Mouse (Mus musculus) CH12.LX (cell line): ENCODE measurements around the gene Phb2. TPM values are rescaled to one million over a fixed set of nuclear protein-coding genes. Genes with fewer than 3 reads are reported as not detected.

Experiments used
- DNase-seq: peaks from one replicate; pipeline ENCODE4 v3.0.0-alpha.2; 2013; ENCODE audit errors: extremely low read depth
- H3K27ac ChIP-seq: 2 replicates; pipeline ENCODE4 v1.5.1; 2012; ENCODE audit warnings: low read depth, mild to moderate bottlenecking, control low read depth, moderate library complexity; ENCODE audit not compliant: insufficient read depth
- H3K27me3 ChIP-seq: replicated peaks from 2 replicates; pipeline ENCODE3; 2012; ENCODE audit warnings: inconsistent platforms
- H3K36me3 ChIP-seq, 2 experiments: replicated peaks in 1 of 2; 2 replicates each; pipeline versions ENCODE3 to v1.6.1; 2012; ENCODE audit warnings: inconsistent platforms in 1 of 2, low read length in 1 of 2, mild to moderate bottlenecking in 1 of 2, mixed read lengths in 1 of 2, moderate library complexity in 1 of 2; ENCODE audit not compliant: control insufficient read depth in 1 of 2, insufficient read depth in 1 of 2
- H3K4me1 ChIP-seq, 2 experiments: 2 replicates each; pipeline ENCODE4 v1.6.1; 2012; ENCODE audit warnings: inconsistent platforms in 1 of 2, moderate library complexity in 1 of 2; ENCODE audit not compliant: insufficient read depth in 2 of 2, control insufficient read depth in 1 of 2
- H3K4me2 ChIP-seq: 2 replicates; pipeline ENCODE4 v1.6.1; 2012; ENCODE audit warnings: low read depth, mild to moderate bottlenecking, control low read depth; ENCODE audit not compliant: poor library complexity, insufficient read depth, severe bottlenecking
- H3K4me3 ChIP-seq, 3 experiments: fragments of 150-350 bp in 1 of 3; sonication (generic) in 1 of 3; replicated peaks in 1 of 3; 2 replicates each; pipeline versions ENCODE3 to v1.5.1; 2011 to 2012; ENCODE audit warnings: low read depth in 2 of 3, low read length in 2 of 3, mild to moderate bottlenecking in 2 of 3, moderate library complexity in 2 of 3, control low read depth in 1 of 3, improper control_type of control experiment in 1 of 3, inconsistent platforms in 1 of 3, mixed read lengths in 1 of 3; ENCODE audit not compliant: poor library complexity in 1 of 3
- H3K79me2 ChIP-seq: replicated peaks from 2 replicates; pipeline ENCODE4 v1.6.1; 2012; ENCODE audit warnings: mild to moderate bottlenecking, moderate library complexity; ENCODE audit not compliant: control insufficient read depth, poor library complexity, insufficient read depth, severe bottlenecking; ENCODE audit errors: extremely low read depth
- H3K9ac ChIP-seq: 2 replicates; pipeline ENCODE4 v1.6.1; 2012; ENCODE audit warnings: low read depth, mild to moderate bottlenecking, control low read depth, moderate library complexity; ENCODE audit not compliant: insufficient read depth
- H3K9me3 ChIP-seq: replicated peaks from 2 replicates; pipeline ENCODE3; 2012; ENCODE audit warnings: low read length, inconsistent platforms, mixed read lengths
- BHLHE40 ChIP-seq: IDR thresholded peaks from 2 replicates; pipeline ENCODE4 v1.6.1; 2011; ENCODE audit warnings: mild to moderate bottlenecking, low read depth, low read length, improper control_type of control experiment
- CHD1 ChIP-seq: IDR thresholded peaks from 2 replicates; pipeline ENCODE4 v1.6.1; 2012; ENCODE audit warnings: low read depth, low read length, improper control_type of control experiment, inconsistent platforms
- CHD2 ChIP-seq: IDR thresholded peaks from 2 replicates; pipeline ENCODE4 v1.6.1; 2011; ENCODE audit warnings: low read length, improper control_type of control experiment
- CTCF ChIP-seq, 2 experiments: IDR thresholded peaks in 1 of 2; conservative IDR thresholded peaks in 1 of 2; 2 replicates each; pipeline ENCODE4 v1.5.1; 2011 to 2012; ENCODE audit warnings: low read depth in 2 of 2, low read length in 2 of 2, improper control_type of control experiment in 1 of 2, inconsistent platforms in 1 of 2, mild to moderate bottlenecking in 1 of 2, moderate library complexity in 1 of 2
- ELF1 ChIP-seq: IDR thresholded peaks from 2 replicates; pipeline ENCODE4 v1.6.1; 2014; ENCODE audit warnings: low read depth, mild to moderate bottlenecking, inconsistent platforms, low read length, improper control_type of control experiment
- EP300 ChIP-seq: IDR thresholded peaks from 2 replicates; pipeline ENCODE4 v1.6.1; 2011; ENCODE audit warnings: low read length, improper control_type of control experiment
- HCFC1 ChIP-seq: IDR thresholded peaks from 2 replicates; pipeline ENCODE4 v1.6.1; 2012; ENCODE audit warnings: low read depth, mild to moderate bottlenecking, inconsistent platforms, low read length, improper control_type of control experiment
- IRF4 ChIP-seq: IDR thresholded peaks from 2 replicates; pipeline ENCODE4 v1.6.1; 2014; ENCODE audit warnings: low read depth, mild to moderate bottlenecking, inconsistent platforms, low read length, improper control_type of control experiment
- JUN ChIP-seq: IDR thresholded peaks from 2 replicates; pipeline ENCODE4 v1.6.1; 2011; ENCODE audit warnings: low read depth, mild to moderate bottlenecking, low read length, improper control_type of control experiment, moderate library complexity; ENCODE audit not compliant: insufficient read depth
- JUND ChIP-seq: conservative IDR thresholded peaks from 2 replicates; pipeline ENCODE4 v1.6.1; 2011; ENCODE audit warnings: low read depth, low read length, improper control_type of control experiment
- KAT2A ChIP-seq: IDR thresholded peaks from 2 replicates; pipeline ENCODE4 v1.6.1; 2012; ENCODE audit warnings: low read length, improper control_type of control experiment, inconsistent platforms; ENCODE audit not compliant: insufficient replicate concordance
- MAFK ChIP-seq: IDR thresholded peaks from 2 replicates; pipeline ENCODE4 v1.6.1; 2011; ENCODE audit warnings: low read length, improper control_type of control experiment; ENCODE audit not compliant: insufficient replicate concordance
- MAX ChIP-seq: IDR thresholded peaks from 2 replicates; pipeline ENCODE4 v1.6.1; 2011; ENCODE audit warnings: low read length, improper control_type of control experiment
- MAZ ChIP-seq: IDR thresholded peaks from 2 replicates; pipeline ENCODE4 v1.6.1; 2012; ENCODE audit warnings: low read depth, mild to moderate bottlenecking, inconsistent platforms, low read length, improper control_type of control experiment, moderate library complexity
- MEF2A ChIP-seq: IDR thresholded peaks from 2 replicates; pipeline ENCODE4 v1.6.1; 2014; ENCODE audit warnings: low read depth, mild to moderate bottlenecking, inconsistent platforms, low read length, improper control_type of control experiment, borderline replicate concordance
- MXI1 ChIP-seq: IDR thresholded peaks from 2 replicates; pipeline ENCODE4 v1.6.1; 2011; ENCODE audit warnings: mild to moderate bottlenecking, low read depth, low read length, improper control_type of control experiment
- POLR2A ChIP-seq: IDR thresholded peaks from 2 replicates; pipeline ENCODE4 v1.6.1; 2011; ENCODE audit warnings: low read depth, mild to moderate bottlenecking, improper control_type of control experiment, low read length
- POLR2AphosphoS2 ChIP-seq: IDR thresholded peaks from 2 replicates; pipeline ENCODE4 v1.6.1; 2011; ENCODE audit warnings: low read depth, low read length, improper control_type of control experiment
- RAD21 ChIP-seq: IDR thresholded peaks from 2 replicates; pipeline ENCODE4 v1.6.1; 2011; ENCODE audit warnings: low read depth, mild to moderate bottlenecking, low read length, improper control_type of control experiment, moderate library complexity
- RCOR1 ChIP-seq: conservative IDR thresholded peaks from 2 replicates; pipeline ENCODE4 v1.6.1; 2012; ENCODE audit warnings: low read depth, mild to moderate bottlenecking, inconsistent platforms, low read length, improper control_type of control experiment
- SIN3A ChIP-seq: IDR thresholded peaks from 2 replicates; pipeline ENCODE4 v1.6.1; 2012; ENCODE audit warnings: low read length, improper control_type of control experiment, inconsistent platforms
- TCF12 ChIP-seq: IDR thresholded peaks from 2 replicates; pipeline ENCODE4 v1.6.1; 2014; ENCODE audit warnings: low read depth, mild to moderate bottlenecking, inconsistent platforms, low read length, improper control_type of control experiment
- UBTF ChIP-seq: IDR thresholded peaks from 2 replicates; pipeline ENCODE4 v1.6.1; 2012; ENCODE audit warnings: low read depth, mild to moderate bottlenecking, inconsistent platforms, low read length, improper control_type of control experiment, moderate library complexity
- USF1 ChIP-seq: IDR thresholded peaks from 2 replicates; pipeline ENCODE4 v1.6.1; 2014; ENCODE audit warnings: low read depth, mild to moderate bottlenecking, inconsistent platforms, low read length, improper control_type of control experiment
- ZKSCAN1 ChIP-seq: IDR thresholded peaks from 2 replicates; pipeline ENCODE4 v1.6.1; 2012; ENCODE audit warnings: low read depth, inconsistent platforms, low read length, improper control_type of control experiment, borderline replicate concordance
- dilution Hi-C: fragments of 300-500 bp; cut with MboI; formaldehyde crosslinking; loops from 2 replicates; pipeline ENCODE4 v1.14.3; 2020; ENCODE audit warnings: low sequenced_read_pairs; ENCODE audit not compliant: extremely low pct_unique_long_range_greater_than_20kb, extremely low pct_ligation_motif_present
- in situ Hi-C: fragments of 300-500 bp; cut with MboI; formaldehyde crosslinking; loops from 3 replicates; pipeline ENCODE4 v1.14.3; 2019; ENCODE audit warnings: low sequenced_read_pairs, low pct_ligation_motif_present, low pct_unique_long_range_greater_than_20kb, mixed read lengths
- polyA plus RNA-seq: library from polyadenylated mRNA; unstranded; fragments of >175 nt; gene quantifications from 2 replicates; pipeline ENCODE4 v1.2.1, GENCODE M21; 2012; ENCODE audit warnings: low read depth; ENCODE audit not compliant: insufficient read length
- total RNA-seq, 2 experiments: library from RNA; depleted of rRNA; stranded (reverse); fragments of 300-350 nt in 1 of 2; fragments of >200 nt in 1 of 2; gene quantifications; 2 replicates each; pipeline ENCODE4 v1.2.3; 2012 to 2014

Phb2 gene
- total and polyA plus RNA-seq, 3 experiments: 380 to 694 (median 440) TPM

DNA sequence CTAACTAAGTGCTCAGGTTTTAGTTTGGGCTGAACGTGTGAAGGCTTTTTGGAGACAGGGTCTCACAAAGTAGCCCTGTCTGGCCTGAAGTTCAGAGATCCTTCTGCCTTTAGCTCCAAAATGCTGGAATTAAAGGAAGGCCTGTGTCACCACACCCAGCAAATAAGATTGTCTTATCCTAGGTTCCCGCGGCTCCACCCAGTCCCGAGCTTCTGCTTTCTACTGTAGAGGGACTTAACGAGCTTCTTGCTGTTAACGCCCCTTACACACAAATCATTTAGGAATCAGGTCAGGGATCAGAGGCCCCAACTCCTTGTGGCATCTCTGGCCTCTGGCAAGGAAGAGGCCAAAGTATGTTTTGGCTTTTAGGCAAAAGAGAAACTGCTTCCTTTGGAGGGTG, 40.0 kb upstream of the Phb2 start:
- Histone ChIP-seq H3K9me3 (no peaks in the 10 kb centered on the region), H3K27me3 (no peaks in the 10 kb centered on the region), H3K36me3 (peaks cover 15 to 80% of the 10 kb centered on the region in 2 experiments), H3K27ac (no peak overlapping the region), H3K4me2 (no peak overlapping the region), H3K4me1 (peaks cover 2 to 11% of the 10 kb centered on the region in 2 experiments; a peak in 2 of 4 replicates), H3K9ac (no peak overlapping the region), H3K4me3 (no peak overlapping the region), H3K79me2 (peaks cover 12% of the 10 kb centered on the region; the same call in 1 of the 2 replicates)
- no peak for TF ChIP-seq IRF4
- no peak for TF ChIP-seq HCFC1
- TF ChIP-seq BHLHE40: no peak
- no peak for TF ChIP-seq UBTF
- no peak for TF ChIP-seq CHD2
- no peak for TF ChIP-seq ZKSCAN1
- no peak for TF ChIP-seq RAD21
- TF ChIP-seq MXI1: no peak
- no peak for TF ChIP-seq RCOR1
- no peak for TF ChIP-seq POLR2A
- TF ChIP-seq POLR2AphosphoS2: no peak
- TF ChIP-seq MAX: no peak
- no peak for TF ChIP-seq MAFK
- TF ChIP-seq MEF2A: no peak
- TF ChIP-seq ELF1: no peak
- no peak for TF ChIP-seq EP300
- TF ChIP-seq TCF12: no peak
- TF ChIP-seq JUND: no peak
- TF ChIP-seq SIN3A: no peak
- no peak for TF ChIP-seq KAT2A
- in situ Hi-C loops: no loop called here
- dilution Hi-C loops: no loop called here
- DNase-seq: no peak

DNA sequence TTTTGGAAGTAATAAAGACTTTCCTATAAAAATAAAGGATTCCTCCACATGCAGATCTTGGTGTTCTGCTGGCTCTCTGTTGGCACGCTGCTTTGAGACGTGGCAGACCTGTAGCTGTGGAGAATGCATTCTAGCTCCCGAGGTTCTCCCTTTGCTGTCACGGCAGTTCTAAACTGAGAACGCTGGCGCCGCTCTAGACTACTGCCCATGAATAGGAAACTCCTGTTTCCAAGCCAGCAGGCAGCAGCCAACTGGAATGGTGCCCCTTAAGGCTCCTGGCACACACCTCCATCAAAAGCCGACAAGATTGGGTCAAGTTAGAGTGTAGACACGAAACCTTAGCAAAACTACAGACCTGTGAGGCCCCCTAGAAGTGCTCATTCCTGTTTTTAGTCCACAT, 38.5 kb upstream of the Phb2 start:
- in situ Hi-C loops (no loop called here), dilution Hi-C loops (no loop called here)
- TF ChIP-seq USF1 (no peak), CHD1 (no peak), MAFK (no peak), MAZ (no peak), POLR2A (no peak), UBTF (no peak), POLR2AphosphoS2 (no peak), MAX (no peak), CTCF (conservative IDR thresholded peaks at IDR 0.05 in 1 of 2, IDR thresholded peaks at IDR 0.05 in 1 of 2; ENCODE audit: low read depth in 2 of 2, low read length in 2 of 2) (no peak), JUN (no peak)
- Histone ChIP-seq H3K4me3 (no peak overlapping the region), H3K9ac (no peak overlapping the region), H3K27ac (no peak overlapping the region), H3K36me3 (peaks cover 15 to 77% of the 10 kb centered on the region in 2 experiments), H3K79me2 (peaks cover 12% of the 10 kb centered on the region; the same call in 1 of the 2 replicates), H3K9me3 (no peaks in the 10 kb centered on the region), H3K4me2 (no peak overlapping the region), H3K4me1 (peaks cover 2 to 11% of the 10 kb centered on the region in 2 experiments; a peak in 2 of 4 replicates), H3K27me3 (no peaks in the 10 kb centered on the region)
- no peak for DNase-seq
